Mouse (Mus musculus) layer of hippocampus, adult 9-10 months (tissue): ENCODE measurements around the gene St7.

Source experiments
- DNase-seq: peaks from one replicate; pipeline ENCODE4 v3.0.0; 2022; ENCODE audit warnings: low spot score

The St7 gene

DNA sequence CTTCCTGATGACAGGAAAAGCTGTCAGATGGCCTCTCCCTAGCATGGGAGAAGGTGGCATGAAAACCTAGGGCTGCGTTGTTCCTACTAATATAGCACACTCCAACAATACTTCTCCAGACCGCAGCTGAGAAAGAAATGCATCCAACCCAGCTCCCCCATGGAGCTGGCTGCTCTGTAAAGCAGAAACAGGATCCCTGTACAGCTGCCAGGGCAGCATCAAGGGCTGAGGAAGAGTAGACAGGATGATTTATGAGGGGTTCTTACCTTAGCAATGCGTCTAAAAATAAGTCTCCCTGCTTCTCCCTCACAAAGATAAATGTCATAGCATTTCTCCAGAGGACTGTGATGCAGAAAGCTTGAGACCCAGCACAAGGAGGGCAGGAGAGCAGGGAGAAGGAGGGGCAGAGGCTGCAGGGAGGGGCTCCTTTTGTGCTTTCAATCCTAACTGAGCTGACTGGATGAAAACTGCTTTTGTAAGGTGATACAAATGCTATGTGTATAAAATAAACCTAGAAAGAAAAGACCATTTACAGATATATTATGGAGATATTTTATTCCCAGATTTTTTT, 124.2 kb downstream of the St7 start:
- no peak for DNase-seq

DNA sequence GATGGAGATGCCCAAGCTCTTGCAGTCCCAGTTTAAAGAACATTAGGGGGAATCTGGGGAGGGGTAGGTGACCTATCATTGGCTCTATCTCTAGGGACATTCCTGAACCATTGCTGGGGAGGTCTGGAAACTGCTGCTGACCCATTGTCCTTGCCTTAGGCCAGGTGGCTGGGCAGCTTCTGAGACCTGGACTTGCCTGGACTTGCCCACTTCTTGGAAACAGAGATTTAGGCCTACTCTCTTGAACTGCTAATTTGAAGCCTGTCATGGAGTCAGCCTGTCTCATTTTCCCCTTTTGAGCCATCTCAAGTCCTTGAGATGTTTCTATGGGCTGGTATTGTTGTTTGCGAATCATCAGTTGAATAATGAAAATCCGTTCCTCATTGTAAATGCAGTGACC, 130.9 kb downstream of the St7 start:
- DNase-seq: no peak

DNA sequence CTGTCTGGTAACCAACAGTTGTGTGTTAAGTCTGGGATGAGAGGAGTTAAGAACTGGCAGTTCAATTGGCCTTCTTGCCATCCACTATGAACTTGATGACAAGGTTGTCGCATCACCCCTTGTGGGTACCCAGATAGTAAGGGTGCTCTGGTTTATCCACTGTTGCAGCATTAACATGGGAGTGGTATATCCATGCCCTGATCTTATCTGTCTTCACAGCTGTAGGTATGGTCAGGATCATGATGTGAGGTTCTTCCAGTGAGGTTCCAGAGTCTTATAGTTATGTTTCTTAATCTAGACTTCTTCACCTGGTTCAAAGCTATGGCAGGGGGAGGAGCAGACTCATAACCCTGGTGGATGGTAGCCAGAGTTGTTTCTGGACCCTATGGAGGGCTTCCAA, 132.0 kb downstream of the St7 start:
- DNase-seq: no peak

DNA sequence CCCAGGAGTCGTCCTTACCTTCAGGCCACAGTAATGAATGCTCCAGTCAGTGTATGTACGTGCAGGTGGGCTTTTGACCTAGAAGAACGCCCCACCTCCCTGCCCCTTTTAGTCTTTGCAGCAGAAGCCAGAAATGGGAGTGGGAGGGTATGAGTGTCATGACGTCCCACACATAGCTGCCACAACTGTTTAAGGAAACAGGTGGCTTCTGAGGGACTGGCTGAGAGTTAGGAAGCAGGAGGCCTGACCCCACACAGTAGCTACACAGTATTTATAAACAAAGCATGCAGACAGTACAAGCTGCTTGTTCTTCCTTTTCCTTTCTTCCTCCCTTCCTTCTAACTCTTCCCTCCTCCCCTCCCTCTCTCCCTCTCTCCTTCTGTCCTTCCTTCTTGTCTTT, 135.6 kb downstream of the St7 start:
- DNase-seq: no peak

DNA sequence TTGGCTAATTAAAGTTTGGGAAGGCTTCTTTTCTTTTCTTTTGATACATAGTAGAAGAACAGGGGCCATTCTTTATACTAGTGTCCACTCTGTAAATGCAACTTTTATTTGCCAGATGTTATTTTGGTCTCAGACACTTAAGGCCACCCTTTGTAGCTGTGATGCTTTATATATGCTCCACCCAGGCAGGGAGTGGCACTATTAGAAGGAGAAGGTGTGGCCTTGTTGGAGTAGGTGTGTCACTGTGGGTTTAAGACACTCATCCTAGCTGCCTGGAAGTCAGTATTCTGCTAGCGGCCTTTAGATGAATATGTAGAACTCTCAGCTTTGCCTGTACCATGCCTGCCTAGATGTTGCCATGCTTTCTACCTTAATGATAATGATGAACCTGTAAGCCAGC, 137.2 kb downstream of the St7 start:
- DNase-seq: no peak

DNA sequence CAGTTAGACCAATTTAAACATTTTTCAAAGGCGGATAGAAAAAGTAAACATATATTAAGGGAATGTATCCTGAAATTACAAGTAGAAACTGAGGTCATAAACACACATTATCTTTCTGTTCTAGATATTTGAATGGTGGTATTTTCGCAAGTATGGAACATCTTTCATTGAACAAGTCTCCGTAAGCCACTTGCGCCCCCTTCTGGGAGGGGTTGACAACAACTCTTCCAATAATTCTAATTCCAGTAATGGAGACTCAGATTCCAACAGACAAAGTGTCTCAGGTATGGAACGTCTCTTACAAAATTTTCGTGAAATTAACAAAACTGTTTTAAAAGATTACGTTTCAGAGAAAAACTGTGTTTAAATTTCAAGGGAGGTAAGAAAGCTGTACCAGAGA, 141.8 kb downstream of the St7 start:
- DNase-seq: peak; percentile 56

DNA sequence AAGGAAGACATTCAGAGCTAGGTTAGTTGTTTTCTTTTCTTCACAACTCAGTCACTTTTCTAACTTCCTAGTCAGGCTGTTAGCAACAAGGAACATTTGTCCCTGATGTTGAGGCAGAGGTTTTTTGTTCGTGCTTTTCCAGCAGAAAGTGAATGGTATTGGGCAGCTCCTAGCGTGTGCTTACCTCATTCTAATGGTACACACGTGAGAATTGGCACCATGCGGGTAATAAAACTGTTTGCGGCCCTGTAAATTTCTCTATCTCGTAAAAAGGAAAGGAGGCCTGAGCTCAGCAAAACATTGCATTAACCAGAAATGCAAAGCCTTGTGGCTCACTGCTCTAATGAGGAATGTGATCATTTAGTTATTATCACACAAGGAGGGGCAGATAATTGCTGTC, 143.0 kb downstream of the St7 start:
- DNase-seq: no peak

DNA sequence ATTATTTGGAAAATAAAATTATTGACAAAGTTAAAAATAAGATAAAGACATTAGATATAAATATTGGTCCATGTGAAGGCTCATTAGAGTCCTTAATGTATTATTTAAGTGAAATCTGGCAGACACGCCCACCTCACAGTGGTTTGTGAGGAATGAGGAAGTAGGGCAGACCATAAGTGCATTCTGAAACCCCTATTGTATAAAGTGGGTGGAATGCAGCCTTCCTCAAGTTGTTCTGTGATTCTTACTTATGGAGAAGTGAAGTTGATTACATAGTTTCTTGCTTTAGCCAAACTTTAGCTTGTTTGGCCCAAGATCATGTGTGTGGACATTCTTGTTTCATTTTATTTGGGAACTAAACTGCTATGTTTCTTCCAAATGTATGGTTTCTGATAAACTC, 144.9 kb downstream of the St7 start:
- no peak for DNase-seq

DNA sequence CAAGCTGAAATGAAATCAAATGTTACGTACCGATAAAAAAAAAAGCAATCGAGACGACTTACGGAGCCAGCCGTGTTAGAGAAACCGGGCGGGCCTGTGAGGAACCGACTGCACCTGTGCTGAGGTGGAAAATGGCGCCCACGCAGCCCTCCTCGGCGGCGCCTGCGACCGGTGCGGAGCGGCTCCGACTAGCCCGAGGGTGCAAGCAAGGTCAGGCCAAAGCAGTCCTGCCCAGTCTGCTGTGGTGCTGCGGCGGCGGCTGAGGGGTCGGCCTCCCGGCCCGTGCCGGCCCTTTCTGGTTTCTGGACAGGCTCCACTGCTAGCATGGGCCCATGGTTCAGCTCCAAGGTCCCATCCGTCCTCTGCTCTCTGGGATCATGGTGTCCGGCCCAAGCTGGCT, 147.7 kb downstream of the St7 start:
- no peak for DNase-seq

DNA sequence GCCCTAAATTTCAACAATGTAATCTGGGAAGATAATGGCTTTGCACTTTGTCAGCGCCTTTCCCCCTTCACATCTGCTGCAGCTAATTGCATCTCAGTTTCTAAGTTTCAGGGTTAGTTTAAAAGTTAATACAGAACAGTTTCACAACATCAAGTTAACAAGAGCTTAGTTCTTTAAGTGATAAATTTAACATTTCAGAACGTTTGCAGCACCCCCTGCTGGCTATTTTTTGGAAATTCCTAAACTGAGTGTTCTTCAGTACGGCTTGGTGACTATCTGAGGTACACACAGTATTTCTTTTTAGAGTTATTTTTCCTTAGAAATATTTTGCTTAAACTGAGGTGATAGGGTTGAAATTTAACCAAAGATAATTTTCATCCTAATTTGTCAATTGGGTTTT, 150.0 kb downstream of the St7 start:
- peak; percentile 53 for DNase-seq

DNA sequence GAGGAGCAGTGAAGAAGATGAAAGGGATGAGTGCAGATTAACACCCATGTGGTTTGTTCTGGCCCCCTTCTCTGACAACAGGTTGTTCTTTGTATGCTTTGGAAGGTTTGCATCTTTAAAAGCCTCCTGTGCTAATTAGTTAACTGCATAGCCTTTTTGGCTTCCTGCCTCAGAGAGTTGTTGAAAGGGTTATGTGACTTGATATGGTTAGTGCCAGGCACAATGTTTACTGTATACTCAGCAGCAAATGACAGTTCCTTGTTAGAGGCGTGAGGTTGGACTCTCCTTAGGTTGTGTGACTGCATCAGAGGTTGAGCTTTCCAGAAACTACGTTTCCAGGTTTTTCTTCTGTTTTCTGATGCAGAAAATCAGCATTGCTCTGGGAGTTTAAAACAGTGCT, 158.6 kb downstream of the St7 start:
- DNase-seq: no peak

DNA sequence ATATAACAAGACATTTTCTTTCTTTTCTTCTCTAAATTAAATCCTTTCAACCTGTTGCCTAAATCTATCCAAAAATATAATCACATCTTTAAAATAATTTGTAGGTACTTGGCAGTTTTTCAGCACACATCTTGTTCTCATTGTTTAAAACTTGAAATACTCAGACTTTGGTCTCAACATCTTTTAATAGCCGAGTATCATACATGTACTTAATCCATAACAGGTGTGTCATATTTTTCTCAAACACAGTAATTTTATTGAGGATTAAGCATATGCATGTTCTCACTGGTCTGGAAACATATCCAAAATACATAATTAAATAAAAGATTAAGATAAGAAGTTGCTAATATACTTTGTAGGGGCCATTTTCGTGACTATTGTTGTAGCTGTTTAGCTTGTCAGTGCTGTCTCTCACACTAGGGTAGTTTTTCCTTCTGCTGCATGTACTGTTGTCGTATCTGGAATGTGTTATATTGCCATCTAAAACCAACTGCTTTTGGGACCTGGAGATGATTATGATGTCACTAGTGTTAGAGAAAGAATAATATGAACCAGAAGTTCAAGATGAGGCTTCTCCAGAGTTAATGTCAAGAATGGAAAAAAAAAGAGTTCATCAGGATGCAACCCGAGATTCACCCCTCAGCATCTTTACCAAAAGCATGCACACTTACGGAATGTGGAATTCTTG, 161.0 kb downstream of the St7 start:
- DNase-seq: no peak

DNA sequence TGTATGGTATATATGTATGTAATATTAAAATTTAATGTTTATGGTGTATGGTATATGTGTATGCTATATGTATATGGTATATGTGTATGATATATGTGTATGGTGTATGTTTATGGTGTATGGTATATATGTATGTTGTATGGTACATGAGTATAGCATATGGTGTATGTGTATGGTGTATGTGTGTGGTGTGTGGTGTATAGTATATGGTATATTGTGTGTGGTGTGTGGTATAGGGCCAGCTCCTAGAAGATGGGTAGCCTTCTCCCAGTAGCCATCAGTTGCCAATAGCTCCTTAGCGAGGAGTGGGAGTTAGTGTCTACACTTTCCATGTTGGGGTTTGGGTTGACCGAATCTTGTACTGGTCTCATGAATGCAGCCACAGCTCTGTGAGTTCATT, 162.9 kb downstream of the St7 start:
- no peak for DNase-seq

DNA sequence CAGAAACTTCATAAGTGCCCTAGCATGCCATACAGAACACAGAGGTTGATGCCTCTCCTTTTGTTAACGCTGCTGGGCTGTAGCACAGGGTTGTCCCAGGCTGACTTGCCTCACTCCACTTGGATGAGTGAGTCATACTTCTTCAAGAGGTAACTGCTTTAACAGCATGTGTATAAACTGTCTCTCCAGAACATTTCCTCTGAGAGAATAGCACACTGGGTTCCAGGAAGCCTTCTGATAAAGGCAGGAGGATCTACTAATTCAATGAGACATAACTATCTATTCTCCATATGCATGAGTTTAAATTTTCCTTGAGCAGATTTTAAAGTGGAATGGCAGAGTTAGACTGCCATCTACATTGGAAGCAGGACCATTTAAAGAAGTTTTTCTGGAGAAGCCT, 166.8 kb downstream of the St7 start:
- DNase-seq: no peak

DNA sequence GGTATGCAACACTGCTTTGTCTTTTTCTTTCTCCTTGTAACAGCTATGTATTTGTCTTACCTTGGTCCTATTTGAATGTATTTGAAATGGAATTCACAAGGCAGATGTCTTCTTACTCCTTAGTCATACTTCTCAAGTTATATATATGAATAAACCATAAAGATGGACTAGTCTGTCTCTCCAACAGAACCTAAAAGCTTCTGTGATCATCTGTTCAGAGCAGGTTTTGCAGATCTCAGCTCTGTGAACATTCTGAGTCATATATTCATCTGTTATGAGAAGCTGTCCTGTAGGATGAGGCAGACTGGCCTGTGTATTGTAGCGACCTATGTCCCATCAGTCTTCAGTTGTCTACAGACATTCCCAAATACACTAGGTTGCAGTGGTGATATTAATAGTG, 167.7 kb downstream of the St7 start:
- no peak for DNase-seq

DNA sequence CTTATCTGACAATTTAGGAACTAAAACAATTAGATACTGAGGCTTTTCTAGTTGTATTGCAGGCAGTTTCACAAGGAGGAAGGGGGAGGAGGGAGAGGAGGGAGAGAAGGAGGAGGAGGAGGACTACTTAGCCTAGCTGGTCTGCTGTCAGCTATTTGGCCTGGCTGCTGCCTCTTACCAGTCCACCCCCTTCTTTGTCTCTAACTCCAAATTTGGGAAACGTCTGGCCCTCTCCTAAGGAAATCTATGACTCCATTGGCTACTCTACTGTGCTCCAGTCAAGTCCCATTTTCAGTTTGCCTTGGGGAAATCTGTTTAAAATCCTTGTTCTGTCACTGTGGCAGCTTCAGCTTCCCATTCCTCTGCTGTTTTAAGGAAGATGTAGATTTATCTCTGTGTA, 175.1 kb downstream of the St7 start:
- no peak for DNase-seq

DNA sequence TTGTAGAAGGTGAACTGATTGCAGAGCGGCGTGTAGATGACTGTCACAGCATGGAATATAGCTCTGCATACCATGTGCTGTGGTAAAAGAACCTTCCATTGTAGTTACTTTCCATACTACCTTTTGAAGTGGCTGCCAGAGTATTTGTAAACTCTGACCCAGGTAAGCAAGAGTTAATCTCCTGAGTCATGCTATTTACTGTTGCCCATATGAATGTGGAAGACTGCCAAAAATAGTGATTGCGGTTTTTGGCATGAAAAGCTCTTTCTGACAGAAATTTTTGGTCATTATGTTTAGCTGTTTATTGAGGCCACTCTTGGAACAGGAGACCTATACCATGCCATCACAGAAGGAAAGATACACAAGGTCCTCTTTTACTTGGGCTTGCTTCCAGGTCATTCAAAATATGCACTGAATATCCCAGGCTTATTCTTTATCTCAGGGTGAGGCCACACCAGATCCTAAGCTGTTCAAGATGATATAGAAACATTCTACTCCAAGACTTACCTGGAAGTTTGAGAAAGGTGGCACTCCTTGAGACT, 179.2 kb downstream of the St7 start:
- no peak for DNase-seq

DNA sequence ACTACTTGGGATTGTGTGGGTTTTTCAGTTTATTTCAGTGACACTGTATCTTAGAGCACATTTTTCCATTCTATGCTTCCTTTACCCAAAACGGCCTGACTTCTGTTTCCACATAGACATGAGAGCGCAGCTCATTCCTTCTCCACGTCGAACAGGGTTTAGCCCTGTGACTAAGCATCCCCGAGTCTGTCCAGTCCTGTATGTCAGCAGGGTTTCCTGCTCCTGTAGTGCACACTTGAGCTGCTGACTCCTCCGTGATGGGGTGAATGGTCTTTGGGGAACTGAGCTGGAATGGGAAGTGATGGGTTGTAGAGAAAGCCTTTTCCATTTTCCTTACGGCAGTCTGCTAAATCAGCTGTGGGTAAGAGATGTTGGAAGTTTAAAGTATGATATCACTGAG, 182.9 kb downstream of the St7 start:
- no peak for DNase-seq

DNA sequence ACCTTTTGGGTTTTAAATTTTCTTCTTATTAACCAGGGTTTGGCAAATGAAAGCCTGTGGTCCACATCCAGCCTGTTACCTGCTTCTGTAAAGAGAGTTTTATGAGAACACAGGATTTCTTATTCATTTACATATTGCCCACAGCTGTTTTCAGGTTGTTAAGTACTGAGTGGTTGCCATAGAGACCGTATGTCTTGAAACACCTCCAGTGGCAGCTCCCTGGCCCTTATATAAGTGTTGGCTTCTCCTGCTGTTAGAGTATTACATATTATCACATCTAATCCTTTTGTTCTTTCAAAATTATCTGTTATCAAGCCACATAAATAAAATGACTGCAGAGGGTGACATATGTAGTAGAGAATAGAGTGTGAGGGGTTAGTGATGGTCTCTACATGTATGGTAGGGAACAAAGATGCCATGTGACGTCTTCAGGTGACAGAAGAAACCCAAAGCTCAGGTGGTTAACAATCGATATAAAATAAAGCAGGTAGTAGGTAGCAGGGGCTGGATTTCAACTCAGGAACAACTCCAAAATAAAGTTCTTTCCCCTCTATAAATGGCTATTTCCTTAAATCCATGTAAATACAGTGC, 183.4 kb downstream of the St7 start:
- DNase-seq: peak; percentile 21

DNA sequence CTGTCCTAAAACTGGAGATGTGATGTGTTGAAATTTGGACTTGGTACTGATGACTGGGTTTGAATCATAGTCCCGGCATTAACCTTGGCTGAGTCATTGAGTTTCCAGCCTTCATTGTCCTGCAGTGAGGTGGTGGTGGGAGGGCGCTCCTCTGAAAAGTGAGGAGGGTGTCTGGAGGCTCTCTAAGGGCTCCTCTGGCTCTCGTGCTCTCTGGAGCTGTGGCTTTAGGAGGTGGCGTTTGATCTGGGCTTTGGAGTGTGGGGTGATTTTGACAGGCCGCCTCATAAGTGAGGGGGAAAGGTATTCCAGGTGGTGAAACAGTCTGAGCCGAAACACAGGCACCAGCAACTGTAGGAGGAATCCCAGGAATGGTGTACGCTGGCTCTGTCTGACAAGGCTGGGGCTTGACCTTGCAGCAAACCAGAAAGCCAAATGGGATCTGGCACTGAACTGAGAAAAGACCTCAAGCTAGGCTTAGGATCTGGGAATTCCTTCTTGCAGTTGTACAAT, 184.0 kb downstream of the St7 start:
- no peak for DNase-seq

DNA sequence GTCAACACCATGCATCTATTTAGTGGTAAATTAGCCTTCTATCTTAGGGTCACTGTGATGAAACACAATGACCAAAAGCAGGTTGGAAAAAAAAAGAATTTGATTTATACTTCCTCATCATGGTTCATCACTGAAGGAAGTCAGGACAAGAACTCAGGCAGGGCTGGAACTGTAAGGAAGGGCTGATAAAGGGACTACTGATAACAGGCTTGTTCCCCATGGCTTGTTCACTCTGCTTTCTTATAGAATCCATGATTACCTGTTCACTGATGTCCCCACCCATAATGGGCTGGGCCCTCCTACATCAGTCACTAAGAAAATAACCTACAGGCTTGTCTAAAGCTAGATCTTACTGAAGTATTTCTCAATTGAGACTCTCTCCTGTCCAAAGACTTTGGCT, 190.2 kb downstream of the St7 start:
- DNase-seq: no peak

DNA sequence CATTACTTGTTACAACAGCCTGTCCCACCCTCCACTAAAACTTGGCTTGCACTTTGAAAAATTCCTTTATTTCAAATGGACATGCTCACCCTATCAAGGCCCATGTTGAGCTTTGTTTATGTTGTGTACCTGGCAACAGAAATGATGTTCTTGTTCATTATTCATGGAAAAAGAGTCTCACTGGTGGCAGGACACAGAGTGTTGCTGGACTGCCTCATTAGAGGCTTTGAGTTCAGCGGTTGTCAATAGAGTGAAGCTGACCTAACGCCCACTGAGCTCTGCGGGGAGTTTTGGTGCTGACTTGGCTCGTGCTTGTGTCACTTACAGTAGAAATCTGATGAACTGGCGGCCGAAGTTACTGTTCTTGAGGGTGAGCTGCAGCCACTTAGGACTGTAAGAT, 195.0 kb downstream of the St7 start:
- DNase-seq: no peak

DNA sequence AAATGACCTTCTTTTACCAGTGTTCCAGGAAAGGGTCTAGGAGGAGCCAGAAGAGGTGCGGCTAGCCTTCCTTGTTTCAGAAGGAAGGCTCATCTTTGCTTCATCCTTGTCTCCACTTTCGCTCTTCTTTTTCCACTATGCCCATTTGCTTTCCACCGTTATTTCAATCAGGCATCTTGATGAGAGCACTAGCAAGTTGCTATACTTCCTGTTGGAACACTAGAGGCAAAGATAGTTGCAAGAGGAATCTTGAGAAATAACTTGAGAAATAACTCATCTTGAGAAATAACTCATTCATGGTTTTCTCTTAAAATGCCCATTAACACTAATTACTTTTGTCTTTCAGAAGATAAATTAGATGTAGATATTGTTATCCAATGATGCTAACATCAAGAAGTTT, 202.8 kb downstream of the St7 start:
- no peak for DNase-seq

DNA sequence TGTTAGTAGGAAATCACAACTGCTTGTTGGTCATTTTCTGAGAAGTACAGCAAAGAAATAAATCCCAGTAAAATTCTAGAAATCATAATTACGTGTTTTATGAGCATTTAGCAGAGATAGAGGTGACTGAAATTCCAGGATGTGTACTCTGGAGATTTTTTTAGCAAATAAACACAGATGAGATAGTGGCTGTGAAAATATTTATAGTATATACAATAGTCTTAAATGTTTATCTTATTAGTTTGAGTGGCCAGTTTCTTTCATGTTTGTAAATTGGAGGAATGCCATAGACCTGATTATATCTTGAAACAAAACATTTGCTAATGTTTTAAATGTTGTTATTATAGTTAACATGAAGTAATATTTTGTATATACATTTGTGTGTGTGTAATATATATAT, 205.8 kb downstream of the St7 start:
- DNase-seq: no peak
